Mouse (Mus musculus): ENCODE measurements around the gene Lbx1. TPM values are rescaled to one million over a fixed set of nuclear protein-coding genes. Genes with fewer than 3 reads are reported as not detected.

The Lbx1 gene
- total RNA-seq, 4 experiments from 2014 or later = not detected

DNA sequence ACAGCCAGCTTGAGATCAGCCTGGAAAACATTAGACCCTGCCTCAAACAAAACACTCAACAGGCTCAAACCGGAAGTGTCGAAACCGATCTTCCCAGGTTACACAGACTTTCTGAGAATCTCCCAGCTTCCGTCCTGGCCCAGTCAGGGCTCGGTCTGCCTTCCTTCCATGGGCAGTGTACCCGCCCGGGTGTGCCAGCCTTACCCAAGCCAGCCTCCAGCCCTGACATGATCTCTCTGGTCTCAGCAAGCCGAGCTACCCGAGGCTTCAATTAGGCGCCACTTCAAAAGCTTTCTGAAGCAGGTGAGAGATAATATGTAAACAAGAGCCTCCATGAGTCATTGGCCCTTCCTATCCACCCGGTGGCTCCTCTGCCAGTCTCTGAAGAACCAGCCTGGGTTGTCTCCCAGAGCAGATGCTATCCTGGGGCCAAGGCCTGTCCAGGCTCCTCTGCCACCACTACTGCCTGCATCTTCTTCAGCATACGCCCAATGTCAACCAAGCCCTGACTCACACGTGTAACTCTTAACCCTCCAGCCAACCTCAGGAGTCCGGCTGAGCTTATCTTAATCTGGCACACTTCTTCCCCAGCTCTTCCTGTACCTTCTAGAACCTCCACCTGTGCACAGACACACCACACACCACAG is 25.7 kb downstream of the Lbx1 start:
- no peak for DNase-seq

GRCm38 (mm10) chr19:45209191-45209590 is 26.4 kb downstream of the Lbx1 start:
- DNase-seq = no peak

- no peak for DNase-seq
These were observed 27.1 kb downstream of the Lbx1 start for GRCm38 (mm10) chr19:45208438-45209060.

DNA sequence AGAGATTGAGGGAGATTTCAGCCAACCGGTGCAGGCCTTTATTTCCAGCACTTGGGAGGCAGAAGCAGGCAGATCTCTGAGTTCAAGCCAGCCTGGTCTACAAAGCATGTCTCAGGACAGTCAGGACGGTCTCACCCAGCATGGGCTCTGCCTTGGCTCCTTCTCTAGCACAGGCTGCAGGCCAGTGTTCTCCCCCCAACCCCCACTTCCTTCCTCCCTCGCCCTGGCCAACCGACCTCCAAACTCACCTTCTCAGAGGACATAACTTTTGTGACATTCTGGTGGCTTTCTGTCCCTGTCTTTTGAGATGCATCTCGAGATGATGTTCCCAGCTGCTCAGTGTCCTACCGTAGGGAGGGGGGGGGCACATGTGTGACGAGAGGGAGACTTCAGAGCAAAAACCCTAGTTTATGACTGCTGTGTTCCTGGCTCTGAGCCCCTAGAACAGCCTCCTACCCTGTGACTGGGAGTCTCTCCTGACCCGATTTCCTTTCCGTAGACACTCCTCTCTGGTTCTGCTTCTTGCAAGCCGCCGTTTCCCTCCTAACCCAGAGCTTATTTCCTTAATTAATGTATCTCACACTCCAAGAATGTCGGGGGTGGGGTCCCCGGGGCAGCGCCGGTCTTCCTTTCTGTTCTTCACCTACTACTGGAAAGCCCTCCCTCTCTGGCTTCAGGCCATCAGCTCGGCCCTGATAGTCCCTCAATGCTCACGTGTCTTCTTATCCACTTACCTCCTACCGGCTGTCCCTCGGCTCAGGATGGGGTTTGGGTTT is 27.8 kb downstream of the Lbx1 start:
- DNase-seq = no peak

DNA sequence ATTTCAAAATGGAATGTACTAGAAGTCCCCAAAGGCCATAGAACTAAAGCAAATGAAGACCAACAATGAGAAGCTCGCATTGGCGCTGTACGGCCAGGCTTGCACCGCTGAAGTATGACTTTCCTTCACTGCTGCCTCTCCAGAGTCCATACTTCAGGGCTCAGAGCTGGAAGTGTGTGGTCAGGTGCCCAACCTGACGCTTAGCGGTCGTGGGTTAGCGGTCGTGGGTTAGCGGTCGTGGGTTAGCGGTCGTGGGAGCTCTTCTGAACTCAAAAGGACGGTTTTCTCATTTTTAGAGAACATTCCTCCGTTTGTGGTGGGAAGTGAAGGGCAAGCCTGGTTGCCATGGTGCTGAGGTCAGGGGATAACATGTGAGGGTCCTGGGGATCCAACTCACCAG is 28.5 kb downstream of the Lbx1 start:
- no peak for DNase-seq

- DNase-seq = no peak
These were observed 30.1 kb downstream of the Lbx1 start for GRCm38 (mm10) chr19:45205311-45206105.

DNA sequence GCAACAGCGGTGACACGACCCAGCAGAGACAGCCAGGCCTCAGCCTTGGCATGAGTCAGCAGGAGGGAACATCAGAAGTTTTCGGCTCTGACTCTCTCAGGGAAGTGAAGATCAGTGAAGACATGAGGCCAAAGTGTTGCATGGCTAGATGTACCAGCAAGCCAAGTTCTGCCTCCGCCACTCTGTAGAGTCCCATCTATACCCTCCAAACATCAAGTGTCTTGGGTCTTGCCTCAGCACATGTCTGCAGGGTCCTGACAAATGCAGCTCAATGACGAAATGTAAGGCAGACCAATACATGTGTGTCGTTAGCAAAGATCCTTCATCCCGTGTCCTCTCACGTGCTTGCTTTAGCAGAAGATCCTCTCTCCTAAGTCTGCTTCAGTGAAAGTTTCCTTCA is 38.6 kb downstream of the Lbx1 start:
- DNase-seq = no peak

- DNase-seq = no peak
These were observed 41.0 kb downstream of the Lbx1 start for GRCm38 (mm10) chr19:45194651-45195050.

Other genes starting within 250 kb of the Lbx1 start
- gene Sema4g, start 246.7 kb downstream of the Lbx1 start, total RNA-seq (2022) = 10 to 100 TPM in 2 of 4 experiments, 1 to 10 TPM in 2; 4.3 to 14.9 (median 10.2) TPM
- gene Twnk, start 230.1 kb downstream of the Lbx1 start, total RNA-seq (2022) = 10 to 100 TPM; 34.8 to 40.2 (median 37.5) TPM
- gene Mrpl43, start 229.4 kb downstream of the Lbx1 start, total RNA-seq (2022) = 10 to 100 TPM; 44.2 to 57.9 (median 48.4) TPM
- gene Lzts2, start 221.4 kb downstream of the Lbx1 start, total RNA-seq (2022) = 100 to 1,000 TPM; 100 to 121 (median 110) TPM
- gene Pdzd7, start 190.1 kb downstream of the Lbx1 start, total RNA-seq (2022) = under 1 TPM; 0.12 to 1.00 (median 0.56) TPM
- gene Sfxn3, start 188.3 kb downstream of the Lbx1 start, total RNA-seq (2022) = 10 to 100 TPM; 53.1 to 96.1 (median 73.9) TPM
- gene Kazald1, start 160.6 kb downstream of the Lbx1 start, total RNA-seq (2022) = 10 to 100 TPM in 2 of 4 experiments, 1 to 10 TPM in 2; 6.2 to 13.8 (median 9.5) TPM
- not detected for gene Tlx1, start 85.1 kb downstream of the Lbx1 start, total RNA-seq (2022)
- gene Btrc, start 127.9 kb upstream of the Lbx1 start, total RNA-seq (2022) = 10 to 100 TPM; 48.2 to 67.7 (median 54.8) TPM

Data from adrenal gland, adult 8-10 months (tissue).